Mouse (Mus musculus) erythroid progenitor cell, adult 5-6 weeks (primary cell): Measurements from ENCODE around the gene Mmp3. TPM values are rescaled to one million over a fixed set of nuclear protein-coding genes. Genes with fewer than 3 reads are reported as not detected.
"Not testable (repeated sequence)": the region's sequence is repeated elsewhere in the genome, so short reads cannot be mapped to it uniquely, and the experiment has no call there.

Experiments
- ATAC-seq: replicated peaks from 2 replicates; pipeline ENCODE4 v1.8.0; 2016; ENCODE audit warnings: moderate number of reproducible peaks, mild to moderate bottlenecking, moderate TSS enrichment, inconsistent platforms; ENCODE audit not compliant: poor library complexity, low FRiP score, severe bottlenecking
- total RNA-seq, 2 experiments: library from RNA; stranded (forward) in 1 of 2; stranded (reverse) in 1 of 2; fragments of 150-400 nt in 1 of 2; fragments of 186-747, 209-891 nt in 1 of 2; gene quantifications; 2 replicates each; pipeline versions ENCODE4 v1.2.3 to v1.2.4; 2015 to 2017; ENCODE audit warnings: low replicate concordance in 2 of 2

Gene Mmp3
- total RNA-seq (2015; ENCODE audit: low replicate concordance), result not detected in 2 replicates
- total RNA-seq (2017; ENCODE audit: low replicate concordance), result not detected in 2 replicates

DNA sequence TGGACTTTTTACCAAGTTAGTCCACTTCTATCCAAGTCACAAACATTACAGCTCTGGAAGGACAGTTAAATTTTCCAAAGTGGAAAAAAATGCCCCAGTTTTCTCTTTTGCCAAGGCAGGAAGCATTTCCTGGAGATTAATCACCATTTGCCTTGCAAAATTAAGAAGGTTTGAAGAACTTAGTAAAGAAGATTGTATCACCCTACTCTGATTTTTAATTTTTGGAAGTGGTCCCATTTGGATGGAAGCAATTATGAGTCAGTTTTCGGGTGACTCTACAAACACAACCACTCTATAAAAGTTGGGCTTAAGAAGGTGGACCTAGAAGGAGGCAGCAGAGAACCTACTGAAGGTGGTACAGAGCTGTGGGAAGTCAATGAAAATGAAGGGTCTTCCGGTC is at the start of gene Mmp3:
Gene Mmp3, plus strand, starts transcription at position 301 of the 400 bp plus-strand sequence.
- no peak for ATAC-seq

- ATAC-seq, result not testable (repeated sequence)
Observed at GRCm38 (mm10) chr9:7396556-7396955, 49.1 kb upstream of the Mmp3 start.

- no peak for ATAC-seq
Observed at GRCm38 (mm10) chr9:7453302-7453701, 7.7 kb downstream of the Mmp3 start.

DNA sequence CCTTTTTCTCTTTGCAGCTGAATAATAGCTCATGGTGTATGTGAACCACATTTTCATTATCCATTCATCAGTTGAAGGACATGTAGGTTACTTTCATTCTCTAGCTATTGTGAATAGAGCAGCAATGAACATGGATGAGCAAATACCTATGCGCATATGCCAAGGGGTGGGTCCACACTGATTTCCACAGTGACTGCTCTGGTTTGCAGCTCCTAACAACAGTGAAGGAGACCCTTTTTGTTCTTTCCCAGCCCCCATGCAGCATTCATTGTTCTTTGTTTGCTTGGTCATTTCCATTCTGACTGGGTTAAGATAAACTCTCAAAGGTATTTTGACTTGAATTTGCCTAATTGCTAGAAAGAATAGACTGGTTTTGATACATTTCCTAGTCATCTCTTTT is 24.6 kb downstream of the Mmp3 start:
- ATAC-seq, result no peak

GRCm38 (mm10) chr9:7483684-7484394 is 38.2 kb downstream of the Mmp3 start:
- ATAC-seq, result no peak

DNA sequence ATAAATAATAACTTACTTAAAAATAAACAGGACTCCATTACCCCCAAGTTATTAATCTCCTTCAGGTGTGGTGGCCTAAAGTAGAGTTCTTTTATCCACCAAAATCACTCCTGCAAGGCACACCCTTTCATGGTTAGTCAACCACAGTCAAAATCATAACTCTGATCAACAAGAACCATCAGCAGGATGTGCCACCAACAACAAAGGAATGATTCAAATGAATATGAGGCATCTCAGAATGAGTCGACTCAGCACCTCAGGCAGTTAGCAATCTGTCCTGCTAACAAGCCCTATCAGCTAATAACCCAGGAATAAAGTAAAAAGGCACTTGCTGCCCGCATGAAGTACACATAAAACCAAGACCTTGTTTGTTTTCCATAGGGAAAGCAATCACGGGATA is 55.5 kb downstream of the Mmp3 start:
- no peak for ATAC-seq

- ATAC-seq, result no peak
Observed at GRCm38 (mm10) chr9:7502051-7502450, 56.4 kb downstream of the Mmp3 start, which contains the start of gene Mmp10. Gene Mmp10 (plus strand): TSS chr9:7502352.

Other genes with a start within 250 kb of the Mmp3 start
- 0.72 and 1.7 TPM in 2 replicates for gene Mmp13, start 173.3 kb upstream of the Mmp3 start, total RNA-seq (2015; ENCODE audit: low replicate concordance)
- 1.5 TPM in 1 of 2 replicates, not detected in the other for gene Mmp13, start 173.3 kb upstream of the Mmp3 start, total RNA-seq (2017; ENCODE audit: low replicate concordance)
- gene Mmp12, start 101.4 kb upstream of the Mmp3 start, total RNA-seq (2015; ENCODE audit: low replicate concordance), result not detected in 2 replicates
- gene Mmp12, start 101.4 kb upstream of the Mmp3 start, total RNA-seq (2017; ENCODE audit: low replicate concordance), result not detected in 2 replicates
- not detected in 2 replicates for gene Mmp1b, start 57.8 kb upstream of the Mmp3 start, total RNA-seq (2015; ENCODE audit: low replicate concordance)
- not detected in 2 replicates for gene Mmp1b, start 57.8 kb upstream of the Mmp3 start, total RNA-seq (2017; ENCODE audit: low replicate concordance)
- not detected in 2 replicates for gene Mmp10, start 56.5 kb downstream of the Mmp3 start, total RNA-seq (2015; ENCODE audit: low replicate concordance)
- not detected in 2 replicates for gene Mmp10, start 56.5 kb downstream of the Mmp3 start, total RNA-seq (2017; ENCODE audit: low replicate concordance)
- 25.6 and 53.0 TPM in 2 replicates for gene Mmp8, start 112.6 kb downstream of the Mmp3 start, total RNA-seq (2015; ENCODE audit: low replicate concordance)
- 34.0 and 41.5 TPM in 2 replicates for gene Mmp8, start 112.6 kb downstream of the Mmp3 start, total RNA-seq (2017; ENCODE audit: low replicate concordance)
- gene Mmp27, start 125.6 kb downstream of the Mmp3 start, total RNA-seq (2015; ENCODE audit: low replicate concordance), result not detected in 2 replicates
- gene Mmp27, start 125.6 kb downstream of the Mmp3 start, total RNA-seq (2017; ENCODE audit: low replicate concordance), result not detected in 2 replicates
- not detected in 2 replicates for gene Mmp20, start 182.4 kb downstream of the Mmp3 start, total RNA-seq (2015; ENCODE audit: low replicate concordance)
- not detected in 2 replicates for gene Mmp20, start 182.4 kb downstream of the Mmp3 start, total RNA-seq (2017; ENCODE audit: low replicate concordance)
- gene Mmp7, start 246.3 kb downstream of the Mmp3 start, total RNA-seq (2015; ENCODE audit: low replicate concordance), result not detected in 2 replicates
- not detected in 2 replicates for gene Mmp7, start 246.3 kb downstream of the Mmp3 start, total RNA-seq (2017; ENCODE audit: low replicate concordance)